Mouse (Mus musculus): ENCODE data around the gene H2-DMa. TPM values are rescaled to one million over a fixed set of nuclear protein-coding genes. Genes with fewer than 3 reads are reported as not detected.

Gene H2-DMa
- total RNA-seq, 2 experiments from 2014 or later = 3.6 to 4.9 TPM

GRCm38 (mm10) chr17:34121879-34122187 lies 2.5 kb downstream of the H2-DMa start:
- peak; percentile 66 to 73 for DNase-seq
- intact Hi-C loops (cut with DNase I) = no loop called here

DNA sequence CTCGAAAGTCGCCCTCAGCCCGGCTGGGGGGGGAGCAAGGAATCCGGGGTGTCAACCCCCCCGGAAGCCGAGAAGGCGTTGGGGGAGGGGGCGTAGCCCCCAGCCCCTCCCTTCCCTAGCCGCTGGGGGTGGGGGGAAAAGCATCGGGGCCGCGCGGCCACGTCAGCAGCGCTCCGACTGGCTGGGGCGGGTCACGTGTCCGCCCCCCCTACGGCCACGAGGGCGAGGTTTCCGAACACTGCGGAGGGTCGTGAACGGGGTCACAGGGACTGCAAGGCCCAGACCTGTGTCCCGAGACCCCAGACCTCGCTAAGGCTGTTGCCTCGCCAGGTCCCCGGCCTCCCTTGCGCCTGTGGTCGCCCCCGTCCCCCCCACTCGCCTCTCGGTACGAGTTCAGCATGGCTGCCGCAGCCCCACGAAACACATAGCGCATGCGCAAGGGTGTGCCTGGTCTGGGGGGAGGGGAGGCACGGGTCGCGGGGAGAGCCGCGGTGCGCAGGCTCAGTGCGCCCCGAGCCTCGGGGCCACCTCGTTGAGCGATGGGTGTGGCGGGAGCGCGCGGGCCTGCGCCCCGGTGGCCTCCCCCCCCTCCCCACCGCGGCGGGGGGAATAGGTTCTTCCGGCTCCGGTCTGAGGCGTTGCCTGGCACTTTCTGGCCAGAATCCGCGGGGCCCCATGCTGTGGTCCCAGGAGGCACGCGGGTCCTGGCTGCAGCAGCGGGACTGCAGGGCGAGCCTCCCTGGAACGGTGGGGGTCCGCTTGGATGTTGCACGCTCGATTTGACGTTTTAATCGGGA lies 3.0 kb downstream of the H2-DMa start, which contains the start of gene Brd2:
Gene Brd2 (minus strand): TSS at position 447 of the 797 bp plus-strand sequence.
- DNase-seq = peak; percentile 98
- intact Hi-C loops (cut with DNase I) = no loop called here

GRCm38 (mm10) chr17:34123111-34123510 lies 3.8 kb downstream of the H2-DMa start:
- no peak for DNase-seq
- intact Hi-C loops (cut with DNase I) = no loop called here

DNA sequence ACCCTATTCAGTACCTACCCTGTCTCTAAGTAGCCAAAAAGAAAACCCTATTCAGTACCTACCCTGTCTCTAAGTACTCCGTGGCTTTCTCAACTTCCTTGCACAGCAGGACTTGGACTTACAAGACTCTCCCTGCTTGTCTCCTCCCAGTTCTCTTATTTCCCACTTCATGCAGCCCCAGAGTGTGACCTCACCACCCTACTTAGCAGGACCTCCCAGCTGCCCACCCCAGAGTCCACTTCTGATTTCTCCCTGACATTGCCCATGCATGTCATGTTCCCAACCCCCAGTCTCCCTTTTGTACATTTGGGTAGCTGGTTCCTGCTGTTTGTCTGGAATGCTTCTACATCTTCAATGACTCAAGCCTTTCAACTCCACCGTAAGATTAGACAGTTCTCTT lies 4.2 kb downstream of the H2-DMa start:
- DNase-seq = no peak
- intact Hi-C loops (cut with DNase I) = no loop called here

DNA sequence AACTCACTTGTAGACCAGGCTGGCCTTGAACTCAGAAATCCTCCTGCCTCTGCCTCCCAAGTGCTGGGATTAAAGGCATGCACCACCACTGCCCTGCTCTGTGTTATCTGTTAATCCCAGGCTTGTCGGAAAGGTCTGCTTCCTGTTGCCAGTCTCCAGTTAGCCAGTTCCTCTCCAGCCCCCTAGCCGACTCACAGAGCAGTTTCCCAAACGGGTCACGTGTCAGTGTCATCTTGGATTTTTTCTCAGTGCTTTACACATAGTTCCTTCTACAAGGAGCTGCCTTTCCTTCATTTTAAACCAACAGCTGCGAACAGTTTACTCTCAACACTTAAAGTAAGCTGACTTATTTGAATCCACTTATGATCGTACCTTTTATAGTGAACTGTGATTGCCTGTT lies 5.3 kb downstream of the H2-DMa start:
- no peak for DNase-seq

DNA sequence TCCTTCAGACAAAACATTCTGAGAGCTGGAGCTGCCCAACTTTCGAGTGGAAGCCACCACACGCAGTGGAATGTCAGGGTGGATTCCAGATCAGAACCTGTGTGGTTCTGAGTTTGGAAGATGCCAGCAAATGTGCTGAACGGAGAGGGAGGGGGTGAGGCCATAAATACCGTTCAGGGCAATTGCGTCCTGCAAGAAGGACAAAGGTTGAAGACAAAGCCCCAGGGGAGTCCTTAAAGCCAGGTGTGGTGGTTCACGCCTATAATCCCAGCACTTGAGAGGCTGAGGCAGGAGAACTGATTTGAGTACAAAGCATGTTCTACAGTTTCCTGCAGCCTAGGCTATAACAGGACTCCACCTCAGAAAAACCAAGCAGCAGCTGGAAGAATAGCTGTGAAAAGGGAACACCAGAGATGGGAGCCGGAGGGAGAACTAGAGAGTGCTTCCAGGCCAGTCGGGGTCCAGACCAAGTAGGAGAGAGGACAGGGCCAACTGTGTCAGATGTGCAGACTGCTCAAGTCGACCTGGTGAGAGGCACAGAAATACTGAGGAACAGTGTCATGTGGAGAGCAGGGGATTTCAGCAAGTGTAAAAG lies 7.6 kb downstream of the H2-DMa start:
- intact Hi-C loops (cut with DNase I) = no loop called here
- DNase-seq = no peak

More for the DNA sequence above, 5.3 kb downstream of the H2-DMa start:
- intact Hi-C loops (cut with DNase I) = no loop called here

- intact Hi-C loops (cut with DNase I) = no loop called here
- no peak for DNase-seq
Observed at GRCm38 (mm10) chr17:34127475-34127874, 8.1 kb downstream of the H2-DMa start.

GRCm38 (mm10) chr17:34128264-34128937 lies 9.1 kb downstream of the H2-DMa start:
- intact Hi-C loops (cut with DNase I) = no loop called here
- no peak for DNase-seq

DNA sequence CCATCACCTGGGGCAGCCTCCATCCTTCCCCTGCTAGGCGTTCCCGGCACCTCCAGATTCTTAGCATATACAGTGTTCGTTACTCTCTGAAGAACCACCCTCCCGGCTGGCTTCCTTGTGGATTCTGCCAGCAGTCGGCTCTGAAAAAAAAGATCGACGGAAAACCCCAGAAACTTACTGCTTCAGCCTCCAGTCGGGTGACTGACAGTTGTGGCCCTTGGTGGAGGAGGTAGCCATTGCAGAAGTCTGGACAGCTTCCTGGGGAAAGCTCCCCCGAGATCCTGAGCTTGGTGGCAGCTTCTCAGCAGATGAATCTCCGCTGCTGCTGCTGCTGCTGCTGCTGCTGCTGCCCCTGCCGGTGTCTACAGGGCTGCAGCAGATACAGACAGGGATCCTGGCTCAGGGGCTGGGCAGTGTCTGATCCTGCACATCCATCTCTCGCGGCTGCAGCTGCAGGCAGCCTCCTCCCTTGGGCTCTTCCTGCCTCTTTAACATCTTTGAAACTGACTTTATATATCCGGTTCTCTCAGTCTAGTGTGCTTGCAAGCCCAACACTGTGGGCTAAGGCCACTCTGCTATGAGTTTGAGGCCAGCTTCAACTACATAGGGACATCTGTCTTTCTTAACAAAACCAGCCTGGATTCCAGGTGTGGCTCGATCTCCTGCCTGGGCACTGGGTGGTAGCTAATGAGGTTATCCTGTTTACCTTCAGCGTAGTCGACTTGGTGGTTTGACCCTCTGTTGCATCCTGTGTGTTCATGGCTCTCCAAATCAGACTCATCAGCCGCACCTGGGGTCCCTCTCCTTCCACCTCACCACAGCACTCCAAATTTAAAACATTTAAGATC lies 9.8 kb downstream of the H2-DMa start:
- DNase-seq = no peak
- intact Hi-C loops (cut with DNase I) = no loop called here

DNA sequence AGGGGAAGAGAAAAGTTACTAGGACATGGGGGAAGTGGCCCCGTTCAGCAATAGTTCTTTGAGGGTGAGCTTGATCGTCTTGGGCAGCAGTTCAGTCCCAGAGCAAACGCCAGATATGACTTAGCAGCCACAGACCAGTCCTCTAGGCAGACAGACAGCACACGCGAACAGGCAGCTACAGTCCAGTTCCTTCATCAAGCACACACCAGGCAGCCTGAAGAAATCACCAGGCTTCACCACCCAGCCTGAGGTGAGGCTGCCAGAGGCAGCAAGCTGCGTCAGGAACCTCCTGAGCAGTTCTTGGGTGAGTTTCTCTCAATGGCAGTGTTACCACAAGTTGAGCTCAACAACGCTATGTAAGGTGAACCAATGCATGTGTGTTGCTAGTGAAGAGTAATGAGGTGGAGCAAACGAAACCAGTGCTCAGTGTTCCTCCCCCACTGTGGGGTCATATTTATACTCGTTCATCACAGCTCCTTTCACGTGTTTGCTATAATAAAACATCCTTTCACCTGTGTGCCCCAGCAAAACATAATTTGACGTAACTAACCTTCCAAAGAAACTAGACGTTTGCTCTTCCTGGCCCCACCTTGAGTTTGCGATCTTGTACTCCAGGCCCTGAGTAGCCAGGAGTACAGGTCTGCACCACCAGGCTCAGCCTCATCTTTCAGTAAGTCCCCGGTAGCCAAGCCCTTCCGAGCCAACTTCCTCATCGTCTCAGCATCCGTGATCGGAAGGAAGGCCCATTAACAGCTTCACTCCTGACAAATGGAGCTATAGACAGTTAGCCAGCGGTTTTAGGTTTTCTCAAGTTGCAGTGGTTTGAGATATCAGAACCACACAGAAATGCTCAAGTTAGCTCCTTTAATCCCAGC lies 11.0 kb downstream of the H2-DMa start:
- intact Hi-C loops (cut with DNase I) = no loop called here
- DNase-seq = no peak

GRCm38 (mm10) chr17:34131911-34132310 lies 12.6 kb downstream of the H2-DMa start:
- intact Hi-C loops (cut with DNase I) = no loop called here
- no peak for DNase-seq

GRCm38 (mm10) chr17:34133289-34133688 lies 13.9 kb downstream of the H2-DMa start:
- no peak for DNase-seq
- intact Hi-C loops (cut with DNase I) = no loop called here

DNA sequence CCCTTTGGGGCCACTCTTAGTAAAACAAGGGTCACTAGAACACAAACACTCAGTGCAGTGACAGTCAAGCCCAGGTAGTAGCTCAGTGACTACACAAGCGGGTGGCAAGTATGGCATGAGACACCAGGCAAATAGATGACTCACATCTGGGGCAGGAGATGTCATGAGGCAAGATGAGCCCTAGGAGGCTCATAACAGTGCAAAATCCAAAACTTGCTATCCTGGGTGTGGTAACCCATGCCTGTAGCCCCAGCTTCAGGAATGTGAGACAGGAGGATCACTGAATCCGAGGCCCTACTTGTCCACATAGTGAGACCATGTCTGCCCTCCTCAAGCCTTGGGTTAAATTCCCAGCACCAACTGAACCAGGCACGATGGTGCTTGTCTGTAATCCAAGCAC lies 15.1 kb downstream of the H2-DMa start:
- no peak for DNase-seq
- intact Hi-C loops (cut with DNase I) = loop anchor here (2.0 kb wide), 1 partner anchor 32 kb away; no protein-coding TSS in a partner anchor

DNA sequence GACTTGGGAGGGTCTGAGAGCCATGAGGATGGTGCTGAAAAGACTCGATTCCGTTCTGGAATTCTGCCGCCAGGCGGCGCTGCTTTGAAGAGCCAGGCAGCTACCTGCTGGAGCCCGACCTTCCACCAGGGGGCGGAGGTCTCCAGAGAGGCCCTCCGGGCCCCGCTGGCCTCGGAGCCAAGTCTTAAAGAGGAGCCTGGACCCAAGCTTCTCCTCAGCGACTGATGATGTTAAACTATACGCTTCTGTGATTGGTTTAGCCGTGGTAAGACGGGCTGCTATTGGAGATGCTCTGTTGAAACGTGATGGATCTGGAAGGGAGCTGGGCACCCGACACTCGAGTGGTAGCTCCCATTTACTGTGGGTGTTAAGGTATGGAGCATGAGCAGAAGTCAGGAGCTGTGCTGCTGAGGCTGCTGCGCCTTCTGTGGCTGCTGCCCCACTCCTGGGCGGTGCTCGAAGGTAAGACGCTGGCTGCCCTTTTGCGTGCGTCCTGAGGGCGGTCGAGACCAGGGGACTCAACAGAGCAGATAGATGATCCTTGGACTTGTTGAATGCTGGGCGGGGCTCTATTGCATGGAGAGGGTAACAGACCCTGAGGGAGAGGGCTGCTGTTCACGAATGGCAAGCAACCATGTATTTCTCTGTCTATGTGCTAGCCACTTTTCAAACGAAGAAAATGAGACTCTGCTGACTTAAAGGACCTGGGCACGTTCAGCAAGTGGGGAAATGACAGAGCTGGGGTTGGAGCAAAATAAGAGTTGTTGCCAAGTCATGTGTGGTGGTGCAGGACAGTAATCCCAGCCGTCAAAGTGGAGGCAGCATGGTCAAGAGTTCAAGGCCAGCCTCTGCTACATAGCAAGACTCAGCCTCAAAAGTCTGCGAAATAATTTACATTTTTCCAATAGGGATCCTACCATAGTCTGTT lies 16.2 kb downstream of the H2-DMa start:
- peak; percentile 95 to 98 for DNase-seq
- intact Hi-C loops (cut with DNase I) = loop anchor here (2.0 kb wide), 1 partner anchor 31 kb away; no protein-coding TSS in a partner anchor

- intact Hi-C loops (cut with DNase I) = no loop called here
- DNase-seq = no peak
Observed at GRCm38 (mm10) chr17:34137601-34138000, 18.3 kb downstream of the H2-DMa start.

DNA sequence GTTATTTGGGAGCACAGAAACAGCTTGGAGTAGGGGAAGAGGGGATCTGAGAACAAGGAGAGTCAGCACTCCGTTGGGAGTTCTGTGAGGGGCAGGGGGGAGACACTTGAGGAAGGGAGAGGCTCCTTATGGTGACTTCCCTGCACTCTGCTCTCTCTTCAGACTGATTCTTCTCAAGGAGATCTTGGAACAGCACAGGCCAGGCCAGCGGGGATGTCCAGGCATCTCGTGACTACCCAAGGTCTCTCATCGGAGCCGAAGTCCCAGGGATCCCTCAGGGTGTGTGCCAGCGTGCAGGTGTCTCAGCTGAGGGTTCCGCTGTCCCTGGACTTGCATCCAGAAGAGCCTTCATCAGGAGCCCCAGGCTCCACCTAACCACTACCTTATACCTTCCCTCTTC lies 19.3 kb downstream of the H2-DMa start:
- no peak for DNase-seq
- intact Hi-C loops (cut with DNase I) = no loop called here

DNA sequence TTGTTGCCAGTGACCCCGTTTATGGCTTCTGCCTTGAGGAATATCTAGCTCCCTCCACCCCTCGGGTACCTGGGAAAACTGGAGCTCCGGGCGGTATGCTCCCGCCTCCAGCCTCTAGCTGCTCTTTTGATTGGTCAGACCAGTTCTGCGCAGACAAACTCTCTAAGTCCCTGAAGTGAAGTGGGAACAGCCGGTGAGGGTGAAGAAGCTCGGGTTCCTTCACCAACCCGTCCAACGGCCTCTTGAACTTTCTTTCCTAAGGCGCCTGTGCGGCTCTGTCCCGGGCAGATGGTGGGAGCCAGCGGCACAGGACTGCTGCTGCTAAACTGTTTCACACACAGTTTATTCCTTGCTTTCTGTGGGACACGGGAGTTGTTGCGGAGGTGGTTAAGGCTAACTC lies 20.1 kb downstream of the H2-DMa start:
- DNase-seq = no peak

GRCm38 (mm10) chr17:34140240-34140639 lies 20.9 kb downstream of the H2-DMa start:
- DNase-seq = no peak
- intact Hi-C loops (cut with DNase I) = no loop called here

More for the DNA sequence above, 20.1 kb downstream of the H2-DMa start:
- intact Hi-C loops (cut with DNase I) = no loop called here

GRCm38 (mm10) chr17:34141448-34141847 lies 22.1 kb downstream of the H2-DMa start:
- DNase-seq = no peak
- intact Hi-C loops (cut with DNase I) = no loop called here
